Mouse (Mus musculus): ENCODE measurements around the gene Fcgrt. TPM values are rescaled to one million over a fixed set of nuclear protein-coding genes. Genes with fewer than 3 reads are reported as not detected.
"Not testable (repeated sequence)": the region's sequence is repeated elsewhere in the genome, so short reads cannot be mapped to it uniquely, and the experiment has no call there.

Fcgrt gene
- polyA plus RNA-seq, 1 experiment from 2014 or later: 53.8 TPM

DNA sequence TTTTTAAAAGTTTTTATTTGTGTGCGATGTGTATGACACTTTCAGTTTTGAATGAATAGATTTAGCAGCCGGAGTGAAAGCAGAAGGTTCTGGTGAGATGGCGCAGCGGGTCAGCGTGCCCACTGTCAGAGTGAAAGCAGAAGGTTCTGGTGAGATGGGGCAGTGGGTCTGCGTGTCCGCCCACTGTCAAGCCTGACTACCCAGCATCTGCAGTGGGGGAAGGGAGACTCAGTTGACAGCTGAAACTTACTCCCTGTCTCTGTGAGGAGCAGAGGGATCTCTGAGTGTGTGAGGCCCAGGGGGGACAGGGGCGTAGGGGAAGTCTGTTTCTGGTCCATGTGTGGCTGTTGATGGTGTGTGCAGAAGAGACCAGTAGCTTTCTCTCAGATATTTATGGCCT, 13.9 kb upstream of the Fcgrt start:
- Histone ChIP-seq H3K36me3 (ENCODE audit: control insufficient read depth, insufficient read depth, low read length) (peaks cover 47% of the 10 kb centered on the region), H3K4me3 (ENCODE audit: control insufficient read depth in 1 of 2, insufficient read depth in 1 of 2, low read depth in 1 of 2, low read length in 2 of 2) (no peak overlapping the region), H3K4me1 (ENCODE audit: control insufficient read depth in 2 of 2, insufficient read depth in 2 of 2, low read length in 2 of 2) (peaks cover 6 to 18% of the 10 kb centered on the region in 2 experiments; a peak in 3 of 4 replicates), H3K9ac (ENCODE audit: low read length) (no peak overlapping the region), H3K4me2 (ENCODE audit: low read length) (no peak overlapping the region), H3K27me3 (ENCODE audit: control insufficient read depth, insufficient read depth, low read length) (no peaks in the 10 kb centered on the region), H3K27ac (replicated peaks in 1 of 2; ENCODE audit: control insufficient read depth in 1 of 2, insufficient read depth in 1 of 2, low read depth in 2 of 2, low read length in 2 of 2) (no peak overlapping the region), H3K9me3 (ENCODE audit: control insufficient read depth, low read length) (no peaks in the 10 kb centered on the region)
- no peak for ATAC-seq (ENCODE audit: insufficient number of reproducible peaks, insufficient read depth, low FRiP score, low read depth)
- WGBS: 78% methylated on average over 8 of the region's 8 CpGs

DNA sequence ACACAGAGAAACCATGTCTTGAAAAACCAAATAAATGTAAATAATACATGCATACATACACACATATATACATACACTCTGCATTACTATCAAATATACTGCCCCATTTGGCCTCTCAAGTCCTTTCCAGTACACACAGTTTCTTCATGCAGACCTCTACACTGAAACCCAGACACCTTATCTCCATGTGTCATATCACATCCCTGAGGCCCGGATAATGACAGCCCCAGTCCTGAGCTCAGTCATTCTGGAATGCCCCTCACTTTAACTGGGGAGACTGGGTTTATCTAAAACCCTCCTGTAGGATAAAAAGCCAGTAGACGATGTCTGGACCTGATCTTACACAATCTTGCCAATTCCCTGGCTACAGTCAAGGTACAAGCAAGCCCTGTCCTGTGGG, 9.8 kb upstream of the Fcgrt start:
- H3K4me3 ChIP-seq (ENCODE audit: control insufficient read depth in 1 of 2, insufficient read depth in 1 of 2, low read depth in 1 of 2, low read length in 2 of 2): no peak overlapping the region
- H3K27me3 ChIP-seq (ENCODE audit: control insufficient read depth, insufficient read depth, low read length): no peaks in the 10 kb centered on the region
- no peak overlapping the region for H3K4me2 ChIP-seq (ENCODE audit: low read length)
- no peak overlapping the region for H3K9ac ChIP-seq (ENCODE audit: low read length)
- peaks cover 8% of the 10 kb centered on the region; the same call in 1 of the 2 replicates for H3K36me3 ChIP-seq (ENCODE audit: control insufficient read depth, insufficient read depth, low read length)
- WGBS: 13% methylated on average over 2 of the region's 2 CpGs
- H3K27ac ChIP-seq (replicated peaks in 1 of 2; ENCODE audit: control insufficient read depth in 1 of 2, insufficient read depth in 1 of 2, low read depth in 2 of 2, low read length in 2 of 2): peak overlapping the region; percentile 28 to 63; a peak in 2 of 4 replicates
- ATAC-seq (ENCODE audit: insufficient number of reproducible peaks, insufficient read depth, low FRiP score, low read depth): no peak
- peaks cover 6 to 8% of the 10 kb centered on the region in 2 experiments; a peak in 3 of 4 replicates for H3K4me1 ChIP-seq (ENCODE audit: control insufficient read depth in 2 of 2, insufficient read depth in 2 of 2, low read length in 2 of 2)
- H3K9me3 ChIP-seq (ENCODE audit: control insufficient read depth, low read length): no peaks in the 10 kb centered on the region

DNA sequence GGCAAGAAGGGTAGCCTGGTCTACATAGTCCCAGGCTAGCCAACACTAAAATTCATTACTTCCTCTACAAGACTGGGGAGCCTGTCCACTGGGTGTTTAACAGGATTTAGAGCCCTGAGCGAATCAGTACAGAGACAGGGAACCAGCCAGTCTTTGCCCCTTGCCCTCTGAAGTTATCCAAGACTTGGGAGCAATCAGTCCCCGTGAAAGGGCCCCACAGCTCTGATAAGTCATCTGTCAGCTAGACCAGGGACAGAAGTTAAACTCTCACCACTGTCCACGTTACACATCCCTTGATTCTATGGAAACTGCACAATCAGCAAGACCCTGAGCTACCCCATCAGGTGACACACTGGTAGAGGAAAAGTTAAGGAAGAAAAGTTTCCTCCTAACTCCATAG, 8.9 kb upstream of the Fcgrt start:
- ATAC-seq (ENCODE audit: insufficient number of reproducible peaks, insufficient read depth, low FRiP score, low read depth): no peak
- H3K4me3 ChIP-seq (ENCODE audit: control insufficient read depth in 1 of 2, insufficient read depth in 1 of 2, low read depth in 1 of 2, low read length in 2 of 2): no peak overlapping the region
- peaks cover 4 to 8% of the 10 kb centered on the region in 2 experiments; a peak in 3 of 4 replicates for H3K4me1 ChIP-seq (ENCODE audit: control insufficient read depth in 2 of 2, insufficient read depth in 2 of 2, low read length in 2 of 2)
- no peak overlapping the region for H3K9ac ChIP-seq (ENCODE audit: low read length)
- H3K27ac ChIP-seq (replicated peaks in 1 of 2; ENCODE audit: control insufficient read depth in 1 of 2, insufficient read depth in 1 of 2, low read depth in 2 of 2, low read length in 2 of 2): no peak overlapping the region
- H3K27me3 ChIP-seq (ENCODE audit: control insufficient read depth, insufficient read depth, low read length): no peaks in the 10 kb centered on the region
- H3K9me3 ChIP-seq (ENCODE audit: control insufficient read depth, low read length): no peaks in the 10 kb centered on the region
- WGBS: 51% methylated on average over 3 of the region's 3 CpGs
- no peaks in the 10 kb centered on the region for H3K36me3 ChIP-seq (ENCODE audit: control insufficient read depth, insufficient read depth, low read length)
- no peak overlapping the region for H3K4me2 ChIP-seq (ENCODE audit: low read length)

- Histone ChIP-seq H3K9me3 (ENCODE audit: control insufficient read depth, low read length) (no peaks in the 10 kb centered on the region), H3K4me3 (ENCODE audit: control insufficient read depth in 1 of 2, insufficient read depth in 1 of 2, low read depth in 1 of 2, low read length in 2 of 2) (no peak overlapping the region), H3K4me2 (ENCODE audit: low read length) (no peak overlapping the region), H3K36me3 (ENCODE audit: control insufficient read depth, insufficient read depth, low read length) (no peaks in the 10 kb centered on the region), H3K4me1 (ENCODE audit: control insufficient read depth in 2 of 2, insufficient read depth in 2 of 2, low read length in 2 of 2) (peaks cover 4 to 8% of the 10 kb centered on the region in 2 experiments; a peak in 3 of 4 replicates), H3K27ac (replicated peaks in 1 of 2; ENCODE audit: control insufficient read depth in 1 of 2, insufficient read depth in 1 of 2, low read depth in 2 of 2, low read length in 2 of 2) (no peak overlapping the region), H3K27me3 (ENCODE audit: control insufficient read depth, insufficient read depth, low read length) (no peaks in the 10 kb centered on the region), H3K9ac (ENCODE audit: low read length) (no peak overlapping the region)
- 59% methylated on average over 2 of the region's 2 CpGs for WGBS
- ATAC-seq (ENCODE audit: insufficient number of reproducible peaks, insufficient read depth, low FRiP score, low read depth): no peak
Observed at GRCm38 (mm10) chr7:45111940-45112339, 8.3 kb upstream of the Fcgrt start.

- not testable (repeated sequence) for H3K27me3 ChIP-seq (ENCODE audit: control insufficient read depth, insufficient read depth, low read length); H3K4me1 ChIP-seq (ENCODE audit: control insufficient read depth in 2 of 2, insufficient read depth in 2 of 2, low read length in 2 of 2); H3K4me2 ChIP-seq (ENCODE audit: low read length); ATAC-seq (ENCODE audit: insufficient number of reproducible peaks, insufficient read depth, low FRiP score, low read depth); H3K36me3 ChIP-seq (ENCODE audit: control insufficient read depth, insufficient read depth, low read length); H3K9ac ChIP-seq (ENCODE audit: low read length); H3K4me3 ChIP-seq (ENCODE audit: control insufficient read depth in 1 of 2, insufficient read depth in 1 of 2, low read depth in 1 of 2, low read length in 2 of 2); H3K27ac ChIP-seq (replicated peaks in 1 of 2; ENCODE audit: control insufficient read depth in 1 of 2, insufficient read depth in 1 of 2, low read depth in 2 of 2, low read length in 2 of 2); H3K9me3 ChIP-seq (ENCODE audit: control insufficient read depth, low read length)
- 88% methylated on average over 4 of the region's 4 CpGs for WGBS
Observed at GRCm38 (mm10) chr7:45110089-45110488, 6.4 kb upstream of the Fcgrt start.

DNA sequence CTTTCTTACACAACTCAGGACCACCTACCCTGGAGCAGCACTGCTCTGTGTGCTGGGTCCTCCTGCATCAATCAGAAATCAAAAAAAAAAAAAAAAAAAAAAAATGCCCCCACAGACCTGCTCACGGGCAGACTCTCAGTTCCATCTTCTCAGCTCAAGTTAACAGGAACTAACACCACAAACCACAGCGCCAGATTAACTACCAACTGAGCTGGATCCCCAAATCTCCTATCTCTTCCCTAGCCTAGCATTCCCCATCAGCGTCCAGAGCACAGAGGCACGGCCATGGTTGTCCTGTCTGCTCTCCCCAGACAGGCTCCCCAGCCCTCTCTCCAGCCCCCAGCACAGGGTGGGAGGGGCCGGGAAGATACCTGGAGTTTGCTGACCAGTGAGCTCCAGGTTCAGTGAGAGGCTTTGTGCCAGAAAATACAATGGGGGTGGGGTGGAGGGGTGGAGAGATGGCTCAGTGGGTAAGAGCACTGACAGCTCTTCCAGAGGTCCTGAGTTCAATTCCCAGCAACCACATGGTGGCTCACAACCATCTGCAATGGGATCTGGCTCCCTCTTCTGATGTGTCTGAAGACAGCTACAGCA, 3.5 kb upstream of the Fcgrt start:
- Histone ChIP-seq H3K36me3 (ENCODE audit: control insufficient read depth, insufficient read depth, low read length) (no peaks in the 10 kb centered on the region), H3K27me3 (ENCODE audit: control insufficient read depth, insufficient read depth, low read length) (no peaks in the 10 kb centered on the region), H3K4me1 (ENCODE audit: control insufficient read depth in 2 of 2, insufficient read depth in 2 of 2, low read length in 2 of 2) (peaks cover 8 to 12% of the 10 kb centered on the region in 2 experiments), H3K27ac (replicated peaks in 1 of 2; ENCODE audit: control insufficient read depth in 1 of 2, insufficient read depth in 1 of 2, low read depth in 2 of 2, low read length in 2 of 2) (no peak overlapping the region), H3K9ac (ENCODE audit: low read length) (no peak overlapping the region), H3K4me2 (ENCODE audit: low read length) (no peak overlapping the region), H3K9me3 (ENCODE audit: control insufficient read depth, low read length) (no peaks in the 10 kb centered on the region), H3K4me3 (ENCODE audit: control insufficient read depth in 1 of 2, insufficient read depth in 1 of 2, low read depth in 1 of 2, low read length in 2 of 2) (no peak overlapping the region)
- no peak for ATAC-seq (ENCODE audit: insufficient number of reproducible peaks, insufficient read depth, low FRiP score, low read depth)
- 46% methylated on average over 5 of the region's 5 CpGs for WGBS

DNA sequence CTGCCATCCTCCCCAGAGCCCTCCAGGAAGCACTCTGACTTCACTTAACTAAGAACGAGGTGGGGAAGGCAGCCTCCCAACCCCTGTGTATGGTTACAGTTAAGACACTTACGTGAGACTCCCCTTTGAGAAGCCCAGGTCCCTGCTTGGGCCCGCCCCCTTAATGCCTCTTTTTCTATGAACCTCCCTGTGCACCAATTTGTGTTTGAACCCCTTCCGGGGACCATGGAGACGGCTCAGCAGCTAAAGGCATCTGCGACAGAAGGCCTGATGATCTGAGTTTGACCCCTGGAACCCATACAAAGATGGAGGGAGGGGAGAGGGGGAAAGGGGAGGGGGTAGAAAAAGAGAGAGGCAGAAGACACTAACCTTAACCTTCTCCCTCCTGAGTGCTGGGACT, 2.8 kb upstream of the Fcgrt start:
- no peak overlapping the region for H3K4me3 ChIP-seq (ENCODE audit: control insufficient read depth in 1 of 2, insufficient read depth in 1 of 2, low read depth in 1 of 2, low read length in 2 of 2)
- no peak overlapping the region for H3K27ac ChIP-seq (replicated peaks in 1 of 2; ENCODE audit: control insufficient read depth in 1 of 2, insufficient read depth in 1 of 2, low read depth in 2 of 2, low read length in 2 of 2)
- ATAC-seq (ENCODE audit: insufficient number of reproducible peaks, insufficient read depth, low FRiP score, low read depth): no peak
- WGBS: 76% methylated on average over 6 of the region's 6 CpGs
- peaks cover 8 to 12% of the 10 kb centered on the region in 2 experiments for H3K4me1 ChIP-seq (ENCODE audit: control insufficient read depth in 2 of 2, insufficient read depth in 2 of 2, low read length in 2 of 2)
- no peaks in the 10 kb centered on the region for H3K36me3 ChIP-seq (ENCODE audit: control insufficient read depth, insufficient read depth, low read length)
- H3K27me3 ChIP-seq (ENCODE audit: control insufficient read depth, insufficient read depth, low read length): no peaks in the 10 kb centered on the region
- H3K9me3 ChIP-seq (ENCODE audit: control insufficient read depth, low read length): no peaks in the 10 kb centered on the region
- H3K9ac ChIP-seq (ENCODE audit: low read length): no peak overlapping the region
- H3K4me2 ChIP-seq (ENCODE audit: low read length): no peak overlapping the region

GRCm38 (mm10) chr7:45105491-45105890, 1.8 kb upstream of the Fcgrt start:
- Histone ChIP-seq H3K9ac (ENCODE audit: low read length) (no peak overlapping the region), H3K4me2 (ENCODE audit: low read length) (no peak overlapping the region), H3K27me3 (ENCODE audit: control insufficient read depth, insufficient read depth, low read length) (no peaks in the 10 kb centered on the region), H3K9me3 (ENCODE audit: control insufficient read depth, low read length) (no peaks in the 10 kb centered on the region), H3K4me1 (ENCODE audit: control insufficient read depth in 2 of 2, insufficient read depth in 2 of 2, low read length in 2 of 2) (peaks cover 8 to 12% of the 10 kb centered on the region in 2 experiments), H3K27ac (replicated peaks in 1 of 2; ENCODE audit: control insufficient read depth in 1 of 2, insufficient read depth in 1 of 2, low read depth in 2 of 2, low read length in 2 of 2) (no peak overlapping the region), H3K4me3 (ENCODE audit: control insufficient read depth in 1 of 2, insufficient read depth in 1 of 2, low read depth in 1 of 2, low read length in 2 of 2) (no peak overlapping the region), H3K36me3 (ENCODE audit: control insufficient read depth, insufficient read depth, low read length) (no peaks in the 10 kb centered on the region)
- ATAC-seq (ENCODE audit: insufficient number of reproducible peaks, insufficient read depth, low FRiP score, low read depth): no peak
- WGBS: 82% methylated on average over 8 of the region's 8 CpGs
